Mouse (Mus musculus) spleen, postnatal 36 days (tissue): Measurements from ENCODE around the gene Dgcr2.

Experiments
- DNase-seq, 2 experiments: peaks; one replicate each; pipeline ENCODE4 v3.0.0; 2022; ENCODE audit warnings: low spot score in 2 of 2, mixed read lengths in 1 of 2

The Dgcr2 gene

GRCm38 (mm10) chr16:17911052-17911595 is 12.8 kb upstream of the Dgcr2 start, which contains the start of gene Ess2:
Gene Ess2, minus strand, starts transcription at chr16:17911348.
- DNase-seq, result peak; percentile 90 to 94

- no peak for DNase-seq
Measured at GRCm38 (mm10) chr16:17896091-17896490, 2.3 kb downstream of the Dgcr2 start.

- no peak for DNase-seq
Measured at GRCm38 (mm10) chr16:17893923-17894322, 4.4 kb downstream of the Dgcr2 start, which contains the start of gene Tssk1. Gene Tssk1, plus strand, starts transcription at chr16:17894223.

DNA sequence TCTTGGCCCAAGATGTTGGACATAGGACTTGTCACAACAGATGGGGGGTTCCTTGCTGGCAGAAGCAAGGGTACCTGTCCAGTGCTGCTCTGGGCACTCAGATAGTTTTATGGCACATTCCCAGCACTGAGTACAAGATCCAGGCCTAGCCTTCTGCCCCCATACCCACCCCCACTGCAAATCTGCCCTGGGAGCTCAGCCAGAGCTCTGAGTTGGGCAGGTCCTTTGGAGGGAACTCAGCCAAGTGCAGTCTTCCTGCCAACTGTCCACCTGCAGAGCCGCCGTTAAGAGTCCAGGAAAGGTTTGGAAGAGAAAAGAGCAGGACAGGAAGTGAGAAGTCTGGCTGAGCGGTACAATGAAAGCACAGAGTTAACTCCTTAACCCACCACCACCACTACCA is 5.8 kb downstream of the Dgcr2 start:
- DNase-seq, result no peak

- DNase-seq, result peak; percentile 97 to 99
Measured at GRCm38 (mm10) chr16:17891567-17891959, 6.8 kb downstream of the Dgcr2 start, which contains the start of gene Gm20518. Gene Gm20518, minus strand, starts transcription at chr16:17891671.

GRCm38 (mm10) chr16:17890917-17891566 is 7.3 kb downstream of the Dgcr2 start:
- peak; percentile 59 to 75 for DNase-seq

GRCm38 (mm10) chr16:17890342-17890727 is 8.0 kb downstream of the Dgcr2 start:
- no peak for DNase-seq

- no peak for DNase-seq
Measured at GRCm38 (mm10) chr16:17889689-17890341, 8.5 kb downstream of the Dgcr2 start.

GRCm38 (mm10) chr16:17884116-17884515 is 14.2 kb downstream of the Dgcr2 start:
- no peak for DNase-seq

DNA sequence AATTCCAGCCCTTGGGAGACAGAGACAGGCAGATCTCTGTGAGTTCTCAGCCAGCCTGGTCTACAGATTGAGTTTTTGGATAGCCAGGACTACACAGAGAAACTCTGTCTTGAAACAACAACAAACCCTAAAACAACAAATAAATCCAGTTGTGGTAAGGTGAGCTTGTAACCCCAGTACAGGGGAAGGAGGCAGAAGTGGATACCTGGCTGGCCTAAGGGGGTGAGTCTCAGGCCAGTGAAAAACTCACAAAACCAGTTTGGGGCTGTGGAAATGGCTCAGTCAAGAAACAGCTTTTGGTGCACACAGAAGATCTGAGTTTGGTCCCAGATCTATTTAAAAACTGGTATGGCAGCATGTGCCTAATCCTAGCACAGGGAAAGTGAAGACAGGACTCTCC is 16.2 kb downstream of the Dgcr2 start:
- DNase-seq, result no peak

- no peak for DNase-seq
Measured at GRCm38 (mm10) chr16:17879571-17879970, 18.8 kb downstream of the Dgcr2 start.

GRCm38 (mm10) chr16:17876096-17876495 is 22.3 kb downstream of the Dgcr2 start:
- DNase-seq, result no peak

DNA sequence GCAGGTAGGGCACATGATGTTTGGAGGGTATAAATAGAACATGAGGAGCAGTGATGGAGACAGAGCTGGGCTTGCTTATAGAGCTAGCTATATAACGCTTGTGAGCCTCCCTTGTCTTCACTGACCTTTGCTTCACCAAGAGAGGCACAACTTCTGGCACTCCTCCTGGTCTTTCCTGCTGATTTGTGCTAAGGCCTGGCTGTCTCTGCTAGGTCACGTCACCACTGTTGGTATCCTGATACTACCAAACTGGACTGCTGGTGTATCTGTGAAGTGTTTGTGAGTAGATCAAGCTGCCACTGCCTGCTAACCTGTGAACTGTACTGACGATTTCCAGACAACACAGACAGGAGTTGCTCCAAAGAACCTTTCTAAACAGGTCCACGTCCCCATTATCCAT is 23.2 kb downstream of the Dgcr2 start:
- DNase-seq, result no peak

- DNase-seq, result no peak
Measured at GRCm38 (mm10) chr16:17872995-17873394, 25.4 kb downstream of the Dgcr2 start.

- DNase-seq, result no peak
Measured at GRCm38 (mm10) chr16:17871248-17871647, 27.1 kb downstream of the Dgcr2 start.

GRCm38 (mm10) chr16:17865770-17866169 is 32.6 kb downstream of the Dgcr2 start:
- DNase-seq, result no peak

DNA sequence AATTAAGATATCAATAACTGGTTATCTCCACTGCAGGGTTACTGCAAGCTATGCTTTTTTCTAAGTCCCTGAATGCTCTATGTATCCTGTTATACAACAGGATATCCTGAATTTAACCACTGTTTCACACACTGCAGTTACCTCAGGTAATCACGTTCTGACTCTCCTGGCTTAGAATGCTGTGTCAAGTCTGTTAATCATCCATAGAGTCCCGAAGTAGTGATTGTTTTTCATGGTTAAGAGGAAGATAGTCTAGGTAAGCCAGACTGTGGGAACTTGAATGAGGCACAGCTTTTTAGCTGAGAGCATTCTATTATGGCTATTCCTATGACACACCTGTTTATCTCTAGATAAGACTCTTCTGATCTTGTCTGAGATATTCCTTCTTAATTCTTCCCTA is 33.1 kb downstream of the Dgcr2 start:
- no peak for DNase-seq

DNA sequence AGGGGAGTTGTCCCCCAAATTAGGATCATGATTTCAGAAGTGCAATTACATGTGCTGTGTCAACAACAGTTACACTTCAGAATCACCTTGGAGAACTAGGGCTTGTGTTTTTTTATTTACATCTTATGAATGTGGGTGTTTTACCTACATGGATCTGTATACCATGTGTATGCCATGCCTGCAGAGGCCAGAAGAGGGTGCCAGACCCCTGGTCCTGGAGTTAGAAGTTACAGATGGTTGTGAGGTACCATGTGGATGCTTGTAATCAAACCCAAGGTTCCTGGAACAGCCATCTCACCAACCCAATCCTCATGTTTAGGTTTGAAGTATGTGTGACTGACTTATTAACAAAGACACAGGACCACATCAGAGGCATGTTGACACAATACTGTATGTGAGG is 39.8 kb downstream of the Dgcr2 start:
- DNase-seq, result no peak

DNA sequence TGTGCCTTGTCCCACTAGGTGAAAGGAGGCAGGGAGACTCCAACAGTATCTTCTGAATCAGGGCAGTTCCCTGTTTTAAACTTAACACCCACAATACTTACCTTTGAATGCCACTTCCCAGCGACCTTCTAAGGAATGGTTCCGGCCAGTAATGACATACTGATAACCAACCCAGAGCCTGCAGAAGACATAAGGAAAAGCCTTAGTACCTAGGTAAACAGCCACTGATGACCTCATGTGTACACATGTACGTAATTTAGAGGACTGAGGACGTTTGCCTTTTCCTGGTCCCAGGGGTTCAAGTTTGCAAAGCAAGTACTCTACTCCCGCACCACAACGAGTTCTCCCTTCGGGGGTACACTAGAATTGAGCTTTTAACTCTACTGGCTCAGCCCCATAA is 41.2 kb downstream of the Dgcr2 start:
- DNase-seq, result no peak

GRCm38 (mm10) chr16:17853263-17853662 is 45.1 kb downstream of the Dgcr2 start:
- DNase-seq, result no peak

DNA sequence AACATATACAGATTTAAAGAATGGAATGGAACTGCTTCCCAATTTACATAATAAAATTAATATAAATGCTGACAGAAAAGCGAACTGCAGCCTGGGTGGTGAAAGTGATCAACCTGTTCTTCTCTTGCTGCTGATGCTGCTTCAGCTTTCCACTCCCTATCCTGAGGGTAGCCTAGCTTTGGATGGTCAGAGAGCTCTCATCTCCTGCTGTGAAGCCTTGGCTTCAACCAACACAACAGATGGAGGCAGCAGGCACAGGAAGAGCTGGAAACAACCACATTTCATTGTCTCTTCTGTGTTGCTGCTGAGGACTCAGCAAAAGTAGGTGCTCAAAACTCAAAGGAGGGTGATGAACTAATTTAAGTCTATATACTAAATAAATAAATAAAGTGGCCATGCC is 46.5 kb downstream of the Dgcr2 start:
- DNase-seq, result no peak

DNA sequence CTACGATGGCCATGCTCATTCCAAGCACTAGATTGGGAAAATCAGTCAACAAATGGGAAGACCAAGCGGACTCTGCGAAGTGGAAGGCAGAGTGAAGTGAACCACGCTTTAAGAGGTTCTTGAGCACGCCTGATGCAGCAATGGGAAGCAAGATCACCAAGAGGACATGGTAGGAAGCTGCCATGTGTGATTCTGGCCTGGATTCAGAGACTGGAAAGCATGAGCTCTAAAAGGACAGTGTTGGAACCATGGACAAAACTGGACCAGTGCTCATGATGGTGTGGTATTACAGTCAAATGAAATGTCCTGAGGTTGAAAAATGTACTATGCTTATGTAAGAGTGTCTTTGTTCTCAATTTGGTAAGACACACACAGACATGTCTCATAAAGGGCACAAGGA is 47.0 kb downstream of the Dgcr2 start:
- DNase-seq, result no peak

- DNase-seq, result no peak
Measured at GRCm38 (mm10) chr16:17849486-17849885, 48.9 kb downstream of the Dgcr2 start.
